Mouse (Mus musculus) midbrain, embryonic 15.5 days (tissue): ENCODE measurements around the gene Sh3gl3. TPM values are rescaled to one million over a fixed set of nuclear protein-coding genes. Genes with fewer than 3 reads are reported as not detected.

Experiments used
- ATAC-seq: fragments of 200-750 bp; cut with Nextera tagmentation; replicated peaks from 2 replicates; pipeline ENCODE4 v1.8.0; 2017; ENCODE audit warnings: moderate TSS enrichment
- H3K27ac ChIP-seq: fragments of 300-500 bp; sonication (generic); 2 replicates; pipeline ENCODE4 v1.5.1; 2015; ENCODE audit warnings: mild to moderate bottlenecking, inconsistent platforms
- H3K27me3 ChIP-seq: fragments of 300-500 bp; sonication (generic); replicated peaks from 2 replicates; pipeline ENCODE4 v1.6.1; 2015; ENCODE audit warnings: inconsistent platforms
- H3K36me3 ChIP-seq: fragments of 300-500 bp; sonication (generic); replicated peaks from 2 replicates; pipeline ENCODE4 v1.6.1; 2015; ENCODE audit warnings: inconsistent platforms
- H3K4me1 ChIP-seq: fragments of 300-500 bp; sonication (generic); 2 replicates; pipeline ENCODE4 v1.6.1; 2015; ENCODE audit warnings: inconsistent platforms
- H3K4me2 ChIP-seq: fragments of 300-500 bp; sonication (generic); 2 replicates; pipeline ENCODE4 v1.6.1; 2015; ENCODE audit warnings: inconsistent platforms, mild to moderate bottlenecking, moderate library complexity
- H3K4me3 ChIP-seq: fragments of 300-500 bp; sonication (generic); 2 replicates; pipeline ENCODE4 v1.5.1; 2015; ENCODE audit warnings: mild to moderate bottlenecking, inconsistent platforms
- H3K9ac ChIP-seq: fragments of 300-500 bp; sonication (generic); 2 replicates; pipeline ENCODE4 v1.6.1; 2015; ENCODE audit warnings: mild to moderate bottlenecking, inconsistent platforms
- H3K9me3 ChIP-seq: fragments of 300-500 bp; sonication (generic); 2 replicates; pipeline ENCODE4 v1.6.1; 2016; ENCODE audit warnings: inconsistent platforms
- WGBS: fragments of 180-500 bp; shearing (Covaris S2); methylation state at CpG from one replicate; pipeline ENCODE4 v1.1.7; 2015; ENCODE audit warnings: mixed read lengths; 5-methylcytosine and 5-hydroxymethylcytosine counted together
- polyA plus RNA-seq: library from polyadenylated mRNA; unstranded; fragments of >200 nt; fragmentation: Nextera tagmentation; extraction: Ambion mirVana; gene quantifications from 2 replicates; pipeline ENCODE4 v1.2.1, GENCODE M21; 2015

Sh3gl3 gene
- polyA plus RNA-seq: 73.9 and 75.1 TPM in 2 replicates

- 91% methylated on average over 3 of the region's 3 CpGs for WGBS
- ATAC-seq: no peak
- H3K4me2 ChIP-seq: peak within 1 kb of the TSS; percentile 80
- peaks cover 22% of the 10 kb centered on the region for H3K4me1 ChIP-seq
- no peaks in the 10 kb centered on the region for H3K9me3 ChIP-seq
- H3K36me3 ChIP-seq: no peaks in the 10 kb centered on the region
- peak within 1 kb of the TSS; percentile 86 for H3K27ac ChIP-seq
- H3K9ac ChIP-seq: peak within 1 kb of the TSS; percentile 87
- no peaks in the 10 kb centered on the region for H3K27me3 ChIP-seq
- peak within 1 kb of the TSS; percentile 96 for H3K4me3 ChIP-seq
Observed at GRCm38 (mm10) chr7:82173540-82173939, at the start of gene Sh3gl3. Gene Sh3gl3 (plus strand): TSS chr7:82173840.

GRCm38 (mm10) chr7:82138196-82138595, 35.4 kb upstream of the Sh3gl3 start:
- no peak overlapping the region for H3K9ac ChIP-seq
- 62% methylated on average over 1 of the region's 1 CpGs for WGBS
- ATAC-seq: no peak
- H3K27me3 ChIP-seq: no peaks in the 10 kb centered on the region
- H3K4me3 ChIP-seq: no peak overlapping the region
- no peaks in the 10 kb centered on the region for H3K36me3 ChIP-seq
- H3K4me2 ChIP-seq: no peak overlapping the region
- H3K27ac ChIP-seq: no peak overlapping the region
- no peaks in the 10 kb centered on the region for H3K4me1 ChIP-seq
- no peaks in the 10 kb centered on the region for H3K9me3 ChIP-seq

- Histone ChIP-seq H3K27me3 (no peaks in the 10 kb centered on the region), H3K9ac (no peak overlapping the region), H3K27ac (no peak overlapping the region), H3K4me2 (no peak overlapping the region), H3K36me3 (no peaks in the 10 kb centered on the region), H3K4me1 (no peaks in the 10 kb centered on the region), H3K9me3 (no peaks in the 10 kb centered on the region), H3K4me3 (no peak overlapping the region)
- no peak for ATAC-seq
- WGBS: 97% methylated on average over 5 of the region's 5 CpGs
Observed at GRCm38 (mm10) chr7:82147151-82147550, 26.5 kb upstream of the Sh3gl3 start.

GRCm38 (mm10) chr7:82164681-82165080, 9.0 kb upstream of the Sh3gl3 start:
- no peak for ATAC-seq
- H3K9ac ChIP-seq: no peak overlapping the region
- no peak overlapping the region for H3K27ac ChIP-seq
- H3K4me2 ChIP-seq: no peak overlapping the region
- 96% methylated on average over 14 of the region's 14 CpGs for WGBS
- H3K4me1 ChIP-seq: no peaks in the 10 kb centered on the region
- no peak overlapping the region for H3K4me3 ChIP-seq
- no peaks in the 10 kb centered on the region for H3K36me3 ChIP-seq
- H3K9me3 ChIP-seq: no peaks in the 10 kb centered on the region
- no peaks in the 10 kb centered on the region for H3K27me3 ChIP-seq

- H3K4me2 ChIP-seq: peak overlapping the region; percentile 80
- no peaks in the 10 kb centered on the region for H3K36me3 ChIP-seq
- peak overlapping the region; percentile 87 for H3K9ac ChIP-seq
- no peaks in the 10 kb centered on the region for H3K9me3 ChIP-seq
- WGBS: under 1% methylated on average over 72 of the region's 72 CpGs
- H3K4me1 ChIP-seq: peaks cover 22% of the 10 kb centered on the region
- peak overlapping the region; percentile 96 for H3K4me3 ChIP-seq
- peak overlapping the region; percentile 86 for H3K27ac ChIP-seq
- no peaks in the 10 kb centered on the region for H3K27me3 ChIP-seq
- ATAC-seq: peak; percentile 99
Observed at GRCm38 (mm10) chr7:82174571-82175326, 1.1 kb downstream of the Sh3gl3 start.

- WGBS: under 1% methylated on average over 16 of the region's 16 CpGs
- H3K4me3 ChIP-seq: peak overlapping the region; percentile 96
- peak; percentile 48 for ATAC-seq
- no peaks in the 10 kb centered on the region for H3K36me3 ChIP-seq
- peaks cover 22% of the 10 kb centered on the region for H3K4me1 ChIP-seq
- peak overlapping the region; percentile 80 for H3K4me2 ChIP-seq
- no peaks in the 10 kb centered on the region for H3K9me3 ChIP-seq
- H3K27me3 ChIP-seq: no peaks in the 10 kb centered on the region
- peak overlapping the region; percentile 87 for H3K9ac ChIP-seq
- peak overlapping the region; percentile 86 for H3K27ac ChIP-seq
Observed at GRCm38 (mm10) chr7:82175327-82175721, 1.7 kb downstream of the Sh3gl3 start.

- no peaks in the 10 kb centered on the region for H3K27me3 ChIP-seq
- 46% methylated on average over 3 of the region's 3 CpGs for WGBS
Observed at GRCm38 (mm10) chr7:82176192-82176591, 2.6 kb downstream of the Sh3gl3 start.

GRCm38 (mm10) chr7:82177336-82177735, 3.7 kb downstream of the Sh3gl3 start:
- no peak overlapping the region for H3K4me2 ChIP-seq
- 72% methylated on average over 5 of the region's 5 CpGs for WGBS
- no peak overlapping the region for H3K4me3 ChIP-seq
- H3K9me3 ChIP-seq: no peaks in the 10 kb centered on the region
- no peak for ATAC-seq
- no peaks in the 10 kb centered on the region for H3K36me3 ChIP-seq
- no peaks in the 10 kb centered on the region for H3K27me3 ChIP-seq
- H3K4me1 ChIP-seq: peaks cover 22% of the 10 kb centered on the region
- H3K27ac ChIP-seq: no peak overlapping the region
- H3K9ac ChIP-seq: no peak overlapping the region

More at GRCm38 (mm10) chr7:82176192-82176591, 2.6 kb downstream of the Sh3gl3 start:
- H3K4me3 ChIP-seq: peak overlapping the region; percentile 96; the same call in 1 of the 2 replicates
- H3K9ac ChIP-seq: no peak overlapping the region
- no peaks in the 10 kb centered on the region for H3K9me3 ChIP-seq
- H3K36me3 ChIP-seq: no peaks in the 10 kb centered on the region
- peaks cover 22% of the 10 kb centered on the region for H3K4me1 ChIP-seq
- ATAC-seq: no peak
- H3K27ac ChIP-seq: no peak overlapping the region
- H3K4me2 ChIP-seq: peak overlapping the region; percentile 80

- WGBS: 90% methylated on average over 5 of the region's 5 CpGs
- Histone ChIP-seq H3K9me3 (no peaks in the 10 kb centered on the region), H3K4me1 (peaks cover 13% of the 10 kb centered on the region), H3K27me3 (no peaks in the 10 kb centered on the region), H3K36me3 (no peaks in the 10 kb centered on the region), H3K4me2 (no peak overlapping the region), H3K9ac (no peak overlapping the region), H3K4me3 (no peak overlapping the region), H3K27ac (no peak overlapping the region)
- ATAC-seq: no peak
Observed at GRCm38 (mm10) chr7:82180919-82181318, 7.3 kb downstream of the Sh3gl3 start.

- Histone ChIP-seq H3K27ac (no peak overlapping the region), H3K9me3 (no peaks in the 10 kb centered on the region), H3K27me3 (no peaks in the 10 kb centered on the region), H3K4me2 (no peak overlapping the region), H3K4me1 (no peaks in the 10 kb centered on the region), H3K36me3 (no peaks in the 10 kb centered on the region), H3K4me3 (no peak overlapping the region), H3K9ac (no peak overlapping the region)
- no peak for ATAC-seq
- 29% methylated on average over 2 of the region's 2 CpGs for WGBS
Observed at GRCm38 (mm10) chr7:82182781-82183180, 9.1 kb downstream of the Sh3gl3 start.

- H3K27ac ChIP-seq: no peak overlapping the region
- no peaks in the 10 kb centered on the region for H3K9me3 ChIP-seq
- H3K4me3 ChIP-seq: no peak overlapping the region
- H3K4me1 ChIP-seq: no peaks in the 10 kb centered on the region
- no peak overlapping the region for H3K9ac ChIP-seq
- 92% methylated on average over 11 of the region's 11 CpGs for WGBS
- H3K27me3 ChIP-seq: no peaks in the 10 kb centered on the region
- no peak overlapping the region for H3K4me2 ChIP-seq
- no peak for ATAC-seq
- H3K36me3 ChIP-seq: no peaks in the 10 kb centered on the region
Observed at GRCm38 (mm10) chr7:82191604-82192003, 18.0 kb downstream of the Sh3gl3 start.

GRCm38 (mm10) chr7:82192512-82192911, 18.9 kb downstream of the Sh3gl3 start:
- Histone ChIP-seq H3K9me3 (no peaks in the 10 kb centered on the region), H3K27me3 (no peaks in the 10 kb centered on the region), H3K4me1 (no peaks in the 10 kb centered on the region), H3K9ac (no peak overlapping the region), H3K36me3 (no peaks in the 10 kb centered on the region), H3K27ac (no peak overlapping the region), H3K4me2 (no peak overlapping the region), H3K4me3 (no peak overlapping the region)
- WGBS: 84% methylated on average over 4 of the region's 4 CpGs
- ATAC-seq: no peak

- no peaks in the 10 kb centered on the region for H3K4me1 ChIP-seq
- no peaks in the 10 kb centered on the region for H3K27me3 ChIP-seq
- no peak overlapping the region for H3K27ac ChIP-seq
- WGBS: 82% methylated on average over 7 of the region's 7 CpGs
- no peak overlapping the region for H3K9ac ChIP-seq
- no peak overlapping the region for H3K4me2 ChIP-seq
- H3K36me3 ChIP-seq: no peaks in the 10 kb centered on the region
- no peak for ATAC-seq
- no peaks in the 10 kb centered on the region for H3K9me3 ChIP-seq
- H3K4me3 ChIP-seq: no peak overlapping the region
Observed at GRCm38 (mm10) chr7:82203111-82203510, 29.5 kb downstream of the Sh3gl3 start.
